ENCODE assay signal across 14 mouse cellular contexts in genomic region chr12:71725713-71726336, GRCm38 (mm10).
A peak's percentile ranks its signal among the peaks of the same experiment; 100 is the strongest.
DNase-seq lines count a peak whose midpoint lies in the region; ATAC-seq lines count a peak whose summit lies in the region.
"Had no signal": no experiment of that assay in that cellular context is flagged by ENCODE, and none has a peak within 500 bp of the region (broad histone marks: within the 10 kb centered on the region; RNA-seq: fewer than 3 reads in every experiment).

No protein-coding gene starts in this region.

- H3K4me1 ChIP-seq in heart, embryonic 12.5 days (replicated peaks), result no peaks in the 10 kb centered on the region

- H3K4me3 ChIP-seq in heart, embryonic 12.5 days, result no peak overlapping the region

- H3K27ac ChIP-seq in heart, embryonic 12.5 days (ENCODE audit: poor library complexity, severe bottlenecking), result no peak overlapping the region

- WGBS in heart, embryonic 12.5 days, result 73% methylated on average over 4 of the region's 4 CpGs

- H3K9ac ChIP-seq in heart, embryonic 12.5 days, result no peak overlapping the region

- no peaks in the 10 kb centered on the region for H3K9me3 ChIP-seq in heart, embryonic 12.5 days (replicated peaks)

- ATAC-seq in heart, embryonic 12.5 days (ENCODE audit: insufficient number of reproducible peaks, low FRiP score), result no peak
- ATAC-seq: forebrain, embryonic 16.5 days; inflammation-experienced regulatory T-cells, adult 6 months had no signal

- H3K27me3 ChIP-seq in heart, embryonic 12.5 days (replicated peaks), result no peaks in the 10 kb centered on the region
- H3K27me3 ChIP-seq: CH12.LX had no signal

- no peaks in the 10 kb centered on the region for H3K36me3 ChIP-seq in heart, embryonic 12.5 days

- H3K4me2 ChIP-seq in heart, embryonic 12.5 days, result no peak overlapping the region

- DNase-seq in heart, adult 8-10 months (ENCODE audit: low spot score), result peak; percentile 21
- peak; percentile 50 for DNase-seq in testis, postnatal 10 days (ENCODE audit: low spot score)
- no peak for DNase-seq in testis, postnatal 14 days (ENCODE audit: low spot score)
- DNase-seq in lung, adult 18-20 months, result peak; percentile 32 to 49
- DNase-seq in cerebellum, postnatal 36 days, result no peak
- DNase-seq in layer of hippocampus, adult 11-12 months (ENCODE audit: low spot score), result no peak
- no peak for DNase-seq in layer of hippocampus, postnatal 10 days (ENCODE audit: low spot score in 2 of 2)
- DNase-seq: cerebellum, adult 2 months; liver; spleen, adult 18-20 months had no signal

Comparison
In these comparisons a context has a peak if more than half of its experiments do, and no peak if none do; other contexts are left out.
1. DNase-seq: peak in heart, adult 8-10 months (single experiment), testis, postnatal 10 days (single experiment) and lung, adult 18-20 months (2 of 2); none in testis, postnatal 14 days (single experiment), cerebellum, postnatal 36 days (0 of 2), layer of hippocampus, adult 11-12 months (single experiment) and layer of hippocampus, postnatal 10 days (0 of 2).